Mouse (Mus musculus): ENCODE results near the gene Mocs3.
A peak's percentile ranks its signal among the peaks of the same experiment; 100 is the strongest.

Gene Mocs3

GRCm38 (mm10) chr2:168238335-168238734 lies 7.9 kb downstream of the Mocs3 start:
- ATAC-seq (ENCODE audit: low TSS enrichment) = no peak

- ATAC-seq (ENCODE audit: low TSS enrichment) = no peak
Measured at GRCm38 (mm10) chr2:168242841-168243240, 12.4 kb downstream of the Mocs3 start.

- ATAC-seq (ENCODE audit: low TSS enrichment) = no peak
Measured at GRCm38 (mm10) chr2:168243278-168243677, 12.9 kb downstream of the Mocs3 start.

GRCm38 (mm10) chr2:168245571-168245970 lies 15.1 kb downstream of the Mocs3 start:
- no peak for ATAC-seq (ENCODE audit: low TSS enrichment)

- no peak for ATAC-seq (ENCODE audit: low TSS enrichment)
Measured at GRCm38 (mm10) chr2:168248167-168248855, 17.9 kb downstream of the Mocs3 start.

GRCm38 (mm10) chr2:168248856-168249245 lies 18.4 kb downstream of the Mocs3 start:
- no peak for ATAC-seq (ENCODE audit: low TSS enrichment)

GRCm38 (mm10) chr2:168250270-168250669 lies 19.8 kb downstream of the Mocs3 start:
- peak; percentile 45 for ATAC-seq (ENCODE audit: low TSS enrichment)

GRCm38 (mm10) chr2:168252639-168253292 lies 22.3 kb downstream of the Mocs3 start:
- ATAC-seq (ENCODE audit: low TSS enrichment) = no peak

GRCm38 (mm10) chr2:168253822-168254221 lies 23.4 kb downstream of the Mocs3 start:
- peak; percentile 34; the same call in 1 of the 2 replicates for ATAC-seq (ENCODE audit: low TSS enrichment)

GRCm38 (mm10) chr2:168256506-168256905 lies 26.1 kb downstream of the Mocs3 start:
- ATAC-seq (ENCODE audit: low TSS enrichment) = no peak

- no peak for ATAC-seq (ENCODE audit: low TSS enrichment)
Measured at GRCm38 (mm10) chr2:168257188-168257587, 26.8 kb downstream of the Mocs3 start.

GRCm38 (mm10) chr2:168259046-168259445 lies 28.6 kb downstream of the Mocs3 start:
- no peak for ATAC-seq (ENCODE audit: low TSS enrichment)

- no peak for ATAC-seq (ENCODE audit: low TSS enrichment)
Measured at GRCm38 (mm10) chr2:168260124-168260523, 29.7 kb downstream of the Mocs3 start.

GRCm38 (mm10) chr2:168260900-168261299 lies 30.5 kb downstream of the Mocs3 start:
- peak; percentile 83 for ATAC-seq (ENCODE audit: low TSS enrichment)

GRCm38 (mm10) chr2:168268033-168268432 lies 37.6 kb downstream of the Mocs3 start:
- ATAC-seq (ENCODE audit: low TSS enrichment) = no peak

GRCm38 (mm10) chr2:168273387-168273786 lies 43.0 kb downstream of the Mocs3 start:
- ATAC-seq (ENCODE audit: low TSS enrichment) = no peak

- peak; percentile 64 for ATAC-seq (ENCODE audit: low TSS enrichment)
Measured at GRCm38 (mm10) chr2:168274374-168274935, 44.0 kb downstream of the Mocs3 start.

- no peak for ATAC-seq (ENCODE audit: low TSS enrichment)
Measured at GRCm38 (mm10) chr2:168280729-168281581, 50.5 kb downstream of the Mocs3 start.

GRCm38 (mm10) chr2:168281582-168281981 lies 51.2 kb downstream of the Mocs3 start, which contains the start of gene Kcng1:
Kcng1 (minus strand) TSS chr2:168281736.
- no peak for ATAC-seq (ENCODE audit: low TSS enrichment)

Data from frontal cortex, adult (tissue).